ENCODE assay signal across 24 mouse cellular contexts in the genomic region with DNA sequence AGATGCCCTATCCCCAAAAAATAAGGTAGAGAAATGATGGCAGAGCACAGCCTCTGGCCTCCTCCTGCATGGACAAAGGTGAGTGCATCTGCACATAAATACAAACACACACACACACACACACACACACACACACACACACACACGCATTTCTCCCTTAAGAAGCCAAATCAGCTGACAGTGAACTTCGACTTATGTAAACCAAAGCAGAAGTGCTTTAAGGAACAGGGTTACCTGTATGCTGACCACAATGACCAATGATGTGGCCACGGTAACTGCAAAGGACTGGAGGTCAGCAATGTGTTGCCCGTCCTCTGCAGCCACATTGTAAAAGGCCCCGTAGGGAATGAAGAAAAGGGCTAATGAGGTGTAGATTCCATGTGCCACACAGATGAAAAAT.
"Had no signal": no experiment of that assay in that cellular context is flagged by ENCODE, and none has a peak within 500 bp of the region (broad histone marks: within the 10 kb centered on the region; RNA-seq: fewer than 3 reads in every experiment).

No protein-coding gene starts in this region.

- H3K9me3 ChIP-seq: heart, embryonic 10.5 days; heart, embryonic 12.5 days; hindbrain, embryonic 13.5 days; hindbrain, embryonic 15.5 days; kidney, embryonic 15.5 days; limb, embryonic 13.5 days; limb, embryonic 15.5 days had no signal

- H3K4me2 ChIP-seq: heart, embryonic 12.5 days; hindbrain, embryonic 13.5 days; hindbrain, embryonic 15.5 days; kidney, embryonic 15.5 days; limb, embryonic 13.5 days; limb, embryonic 15.5 days had no signal

- ATAC-seq: hindbrain, postnatal 0 days; intestine, embryonic 16.5 days had no signal

- H3K4me3 ChIP-seq: gastrocnemius, adult 2 months; heart, embryonic 10.5 days; heart, embryonic 12.5 days; hindbrain, embryonic 13.5 days; hindbrain, embryonic 15.5 days; kidney, embryonic 15.5 days; limb, embryonic 13.5 days; limb, embryonic 15.5 days had no signal

- H3K27ac ChIP-seq: gastrocnemius, adult 2 months; heart, embryonic 10.5 days; hindbrain, embryonic 13.5 days; hindbrain, embryonic 15.5 days; hindbrain, postnatal 0 days; kidney, embryonic 15.5 days; kidney, postnatal 0 days; limb, embryonic 13.5 days; limb, embryonic 15.5 days had no signal

- H3K27me3 ChIP-seq: heart, embryonic 12.5 days; hindbrain, embryonic 13.5 days; hindbrain, embryonic 15.5 days; kidney, embryonic 15.5 days; limb, embryonic 13.5 days; limb, embryonic 15.5 days had no signal

- H3K9ac ChIP-seq: heart, embryonic 12.5 days; hindbrain, embryonic 13.5 days; hindbrain, embryonic 15.5 days; kidney, embryonic 15.5 days; limb, embryonic 13.5 days; limb, embryonic 15.5 days had no signal

- H3K4me1 ChIP-seq: hindbrain, embryonic 13.5 days; hindbrain, embryonic 15.5 days; kidney, embryonic 15.5 days; limb, embryonic 13.5 days; limb, embryonic 15.5 days had no signal

- DNase-seq: gastrocnemius, adult 2 months; gastrocnemius, postnatal 10 days; gastrocnemius, postnatal 25 days; heart, adult 18-20 months; heart, postnatal 10 days; heart, postnatal 36 days; kidney, adult 11 months; kidney, adult 2 months; kidney, adult 9 months; kidney, postnatal 14 days; kidney, postnatal 36 days; layer of hippocampus, adult 9-11 months; layer of hippocampus, postnatal 36 days; left cerebral cortex, postnatal 4 days had no signal

- H3K36me3 ChIP-seq: heart, embryonic 10.5 days; heart, embryonic 12.5 days; hindbrain, embryonic 13.5 days; hindbrain, embryonic 15.5 days; kidney, embryonic 15.5 days; limb, embryonic 13.5 days; limb, embryonic 15.5 days had no signal
